Comparison of ENCODE assay signal across 22 mouse cellular contexts in the genomic region with DNA sequence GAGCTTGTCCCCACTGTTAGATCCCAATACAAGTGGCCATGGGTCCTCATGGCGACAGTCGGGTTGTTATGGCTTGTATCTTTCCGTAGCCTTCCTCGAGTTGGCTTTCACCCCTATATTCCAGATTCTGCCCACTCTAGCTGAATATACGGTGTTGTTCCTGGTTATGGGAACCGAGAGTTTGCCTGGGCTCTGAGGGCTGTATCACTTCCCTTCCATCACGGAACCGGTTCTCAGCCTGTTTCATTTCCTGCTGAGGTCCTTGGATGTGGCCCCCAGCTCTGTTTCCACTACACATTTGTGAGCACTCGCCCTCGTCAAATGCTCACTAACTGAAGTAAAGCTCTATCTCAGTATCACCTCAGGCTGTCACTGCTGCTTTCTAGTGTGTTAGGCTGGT.
"Had no signal": no experiment of that assay in that cellular context is flagged by ENCODE, and none has a peak within 500 bp of the region (broad histone marks: within the 10 kb centered on the region; RNA-seq: fewer than 3 reads in every experiment).

No protein-coding gene starts in this region.

- H3K4me3 ChIP-seq: intestine, embryonic 15.5 days; limb, embryonic 15.5 days; neural tube, embryonic 12.5 days; neural tube, embryonic 15.5 days had no signal

- H3K27me3 ChIP-seq: intestine, embryonic 15.5 days; limb, embryonic 15.5 days; neural tube, embryonic 12.5 days; neural tube, embryonic 15.5 days had no signal

- ATAC-seq: intestine, embryonic 15.5 days; liver, postnatal 0 days; lung, postnatal 0 days had no signal

- H3K4me1 ChIP-seq: limb, embryonic 15.5 days; neural tube, embryonic 12.5 days; neural tube, embryonic 15.5 days had no signal

- H3K9me3 ChIP-seq: intestine, embryonic 15.5 days; limb, embryonic 15.5 days; neural tube, embryonic 12.5 days; neural tube, embryonic 15.5 days had no signal

- DNase-seq: kidney, adult 18-20 months; kidney, postnatal 10 days; kidney, postnatal 36 days; liver, postnatal 0 days; lung, embryonic 14.5 days; midbrain, embryonic 14.5 days; right cerebral cortex, adult 18-20 months; right cerebral cortex, postnatal 14 days; right cerebral cortex, postnatal 4 days; thymus, adult 2 months; thymus, postnatal 14 days; thymus, postnatal 4 days had no signal

- H3K4me2 ChIP-seq: intestine, embryonic 15.5 days; limb, embryonic 15.5 days; liver, embryonic 11.5 days; lung, embryonic 14.5 days; midbrain, embryonic 11.5 days; neural tube, embryonic 12.5 days; neural tube, embryonic 15.5 days had no signal

- H3K27ac ChIP-seq: intestine, embryonic 15.5 days; limb, embryonic 15.5 days; liver, embryonic 14.5 days; macrophage; neural tube, embryonic 12.5 days; neural tube, embryonic 15.5 days; stomach, postnatal 0 days had no signal

- H3K9ac ChIP-seq: intestine, embryonic 15.5 days; limb, embryonic 15.5 days; liver, embryonic 14.5 days; liver, postnatal 0 days; lung, embryonic 14.5 days; neural tube, embryonic 12.5 days; neural tube, embryonic 15.5 days had no signal
